Mouse (Mus musculus) liver, embryonic 14.5 days (tissue): ENCODE data around the gene Gpatch3. TPM values are rescaled to one million over a fixed set of nuclear protein-coding genes. Genes with fewer than 3 reads are reported as not detected.

Experiments
- ATAC-seq: fragments of 200-750 bp; cut with Nextera tagmentation; 2 replicates; pipeline ENCODE4 v1.8.0; 2017; ENCODE audit warnings: moderate number of reproducible peaks, mild to moderate bottlenecking, moderate library complexity; ENCODE audit not compliant: insufficient read depth
- DNase-seq, 3 experiments: peaks; one replicate each; pipeline ENCODE4 v3.0.0-alpha.2; 2012 to 2013; ENCODE audit warnings: low read depth in 3 of 3, low spot score in 3 of 3
- H3K27ac ChIP-seq: fragments of 300-500 bp; sonication (generic); 2 replicates; pipeline ENCODE4 v1.5.1; 2014; ENCODE audit warnings: moderate library complexity, mild to moderate bottlenecking, control low read depth, inconsistent platforms
- H3K27me3 ChIP-seq: fragments of 300-500 bp; sonication (generic); 2 replicates; pipeline ENCODE4 v1.6.1; 2014; ENCODE audit warnings: mild to moderate bottlenecking, low read length, moderate library complexity; ENCODE audit not compliant: control insufficient read depth, insufficient read depth
- H3K36me3 ChIP-seq: fragments of 300-500 bp; sonication (generic); replicated peaks from 2 replicates; pipeline ENCODE4 v1.6.1; 2014; ENCODE audit warnings: low read depth; ENCODE audit not compliant: control insufficient read depth, insufficient read depth
- H3K4me1 ChIP-seq, 2 experiments: fragments of 200-500 bp in 1 of 2; fragments of 300-500 bp in 1 of 2; sonication (generic) in 1 of 2; replicated peaks; 2 replicates each; pipeline ENCODE4 v1.6.1; 2012 to 2014; ENCODE audit warnings: antibody characterized with exemption in 1 of 2, inconsistent platforms in 1 of 2, low read length in 1 of 2; ENCODE audit not compliant: control insufficient read depth in 2 of 2, insufficient read depth in 2 of 2
- H3K4me2 ChIP-seq: fragments of 300-500 bp; sonication (generic); 2 replicates; pipeline ENCODE4 v1.6.1; 2014; ENCODE audit warnings: low read depth, mild to moderate bottlenecking, control low read depth, moderate library complexity
- H3K4me3 ChIP-seq, 2 experiments: fragments of 200-500 bp in 1 of 2; fragments of 300-500 bp in 1 of 2; sonication (generic) in 1 of 2; 2 replicates each; pipeline ENCODE4 v1.5.1; 2012 to 2014; ENCODE audit warnings: low read depth in 2 of 2, low read length in 2 of 2, mild to moderate bottlenecking in 2 of 2, control low read depth in 1 of 2, inconsistent platforms in 1 of 2, moderate library complexity in 1 of 2; ENCODE audit not compliant: insufficient read depth in 1 of 2
- H3K9ac ChIP-seq: fragments of 300-500 bp; sonication (generic); replicated peaks from 2 replicates; pipeline ENCODE4 v1.6.1; 2014; ENCODE audit warnings: mild to moderate bottlenecking, control low read depth, moderate library complexity
- H3K9me3 ChIP-seq: fragments of 300-500 bp; sonication (generic); 2 replicates; pipeline ENCODE4 v1.6.1; 2016; ENCODE audit warnings: low read length, mixed read lengths; ENCODE audit not compliant: control insufficient read depth
- CTCF ChIP-seq: IDR thresholded peaks from 2 replicates; pipeline ENCODE4 v1.5.1; 2016; ENCODE audit warnings: antibody characterized with exemption, low read depth, control low read depth
- EP300 ChIP-seq: IDR thresholded peaks from 2 replicates; pipeline ENCODE4 v1.6.1; 2016; ENCODE audit warnings: antibody characterized with exemption, low read depth
- WGBS: fragments of 180-500 bp; shearing (Covaris S2); extraction: QIAGEN DNeasy Blood & Tissue Kit; methylation state at CpG from one replicate; pipeline ENCODE4 v1.1.7; 2014; ENCODE audit not compliant: insufficient replicate concordance; 5-methylcytosine and 5-hydroxymethylcytosine counted together
- polyA plus RNA-seq, 2 experiments: library from polyadenylated mRNA; depleted of rRNA in 1 of 2; stranded (reverse) in 1 of 2; unstranded in 1 of 2; fragments of >200 nt; fragmentation: Nextera tagmentation in 1 of 2; extraction: Ambion mirVana in 1 of 2; gene quantifications; 2 replicates each; pipeline versions ENCODE4 v1.2.1 to v1.2.3; 2012 to 2014

The Gpatch3 gene
- polyA plus RNA-seq, 2 experiments = 3.1 TPM

DNA sequence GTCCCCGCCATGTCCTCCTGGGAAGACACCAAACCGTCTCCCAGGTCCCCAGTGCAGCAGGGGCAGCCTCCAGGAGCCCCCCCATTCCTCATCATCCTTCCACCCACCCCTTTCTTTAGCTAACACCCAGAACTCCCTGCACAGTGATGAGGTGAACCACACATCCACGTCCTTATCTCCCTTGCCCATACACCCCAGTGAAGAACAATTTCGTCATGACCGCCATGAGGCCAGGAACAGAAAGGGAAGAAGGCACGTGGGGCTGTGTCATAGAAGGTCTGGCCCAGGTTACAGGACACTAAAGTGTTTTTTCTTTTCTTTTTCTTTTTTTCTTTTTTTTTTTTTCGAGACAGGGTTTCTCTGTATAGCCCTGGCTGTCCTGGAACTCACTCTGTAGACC, 50.3 kb downstream of the Gpatch3 start:
- Histone ChIP-seq H3K27me3 (no peaks in the 10 kb centered on the region), H3K4me2 (no peak overlapping the region), H3K4me3 (no peak overlapping the region), H3K9ac (no peak overlapping the region), H3K4me1 (peaks cover 13 to 20% of the 10 kb centered on the region in 2 experiments), H3K9me3 (no peaks in the 10 kb centered on the region), H3K27ac (no peak overlapping the region), H3K36me3 (no peaks in the 10 kb centered on the region; the same call in 1 of the 2 replicates)
- peak in 1 of 3 experiments; percentile 59 for DNase-seq
- TF ChIP-seq EP300 = peak; percentile 69
- TF ChIP-seq CTCF = no peak
- WGBS = 30% methylated on average over 7 of the region's 7 CpGs
- ATAC-seq = peak; percentile 77; the same call in 1 of the 2 replicates

DNA sequence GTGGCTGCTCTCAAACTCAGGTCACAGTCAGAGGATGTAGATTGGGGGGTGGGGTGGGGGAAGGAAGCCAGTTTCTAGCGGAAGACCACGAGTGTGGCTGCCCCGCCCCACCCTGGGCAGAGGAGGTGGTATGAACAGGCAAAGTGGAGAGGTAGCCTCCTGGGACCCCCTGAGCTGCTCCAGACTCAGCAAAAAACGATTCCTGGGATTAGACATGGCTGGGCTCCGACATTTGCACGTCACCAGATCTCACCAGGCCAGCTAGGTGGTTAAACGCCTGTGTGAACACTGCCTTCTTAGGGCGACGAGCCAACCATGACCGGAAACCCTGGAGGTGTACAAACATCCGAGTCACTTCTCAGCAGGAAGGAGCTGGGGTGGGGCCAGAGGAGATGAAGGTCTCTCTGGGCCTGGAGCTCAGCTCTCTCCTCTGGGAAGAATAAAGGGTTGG, 51.1 kb downstream of the Gpatch3 start:
- TF ChIP-seq EP300 (no peak), CTCF (no peak)
- DNase-seq = no peak
- peak; percentile 18; the same call in 1 of the 2 replicates for ATAC-seq
- peaks cover 13 to 15% of the 10 kb centered on the region in 2 experiments for H3K4me1 ChIP-seq
- no peaks in the 10 kb centered on the region for H3K27me3 ChIP-seq
- peak overlapping the region; percentile 19 for H3K27ac ChIP-seq
- no peaks in the 10 kb centered on the region for H3K9me3 ChIP-seq
- WGBS = 25% methylated on average over 11 of the region's 11 CpGs
- H3K9ac ChIP-seq = peak overlapping the region; percentile 23; the same call in 1 of the 2 replicates
- no peak overlapping the region for H3K4me3 ChIP-seq
- H3K36me3 ChIP-seq = no peaks in the 10 kb centered on the region; the same call in 1 of the 2 replicates
- no peak overlapping the region for H3K4me2 ChIP-seq

- no peak overlapping the region for H3K4me2 ChIP-seq
- no peaks in the 10 kb centered on the region; the same call in 1 of the 2 replicates for H3K36me3 ChIP-seq
- WGBS = 49% methylated on average over 5 of the region's 5 CpGs
- no peaks in the 10 kb centered on the region for H3K9me3 ChIP-seq
- DNase-seq (no peak), ATAC-seq (no peak)
- H3K27ac ChIP-seq = peak overlapping the region; percentile 19; the same call in 1 of the 2 replicates
- TF ChIP-seq EP300 (no peak), CTCF (no peak)
- H3K4me1 ChIP-seq = peaks cover 13 to 17% of the 10 kb centered on the region in 2 experiments
- no peaks in the 10 kb centered on the region for H3K27me3 ChIP-seq
- H3K4me3 ChIP-seq = no peak overlapping the region
- H3K9ac ChIP-seq = no peak overlapping the region
Observed at GRCm38 (mm10) chr4:133626221-133626620, 51.7 kb downstream of the Gpatch3 start.

DNA sequence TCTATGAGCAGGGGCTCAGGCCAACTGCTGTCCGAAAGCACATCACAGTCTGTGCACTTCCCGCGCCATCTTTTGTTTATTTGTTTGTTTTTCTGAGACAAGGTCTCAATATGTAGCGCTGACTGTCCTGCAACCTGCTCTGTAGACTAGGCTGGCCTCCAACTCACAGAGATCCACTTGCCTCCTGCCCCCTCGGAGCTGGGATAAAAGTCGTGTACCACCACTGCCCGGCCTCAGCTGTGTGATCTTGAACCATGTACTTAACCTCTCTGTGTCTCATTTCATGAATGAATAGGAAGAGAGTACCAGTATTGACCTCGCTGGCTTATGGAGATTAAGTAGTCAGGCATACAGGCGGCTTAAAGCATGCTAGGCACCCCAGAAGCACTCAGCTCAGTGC, 52.1 kb downstream of the Gpatch3 start:
- H3K4me2 ChIP-seq = no peak overlapping the region
- peaks cover 15 to 21% of the 10 kb centered on the region in 2 experiments for H3K4me1 ChIP-seq
- no peak overlapping the region for H3K4me3 ChIP-seq
- H3K27me3 ChIP-seq = no peaks in the 10 kb centered on the region
- no peak overlapping the region for H3K27ac ChIP-seq
- TF ChIP-seq CTCF = no peak
- no peak for TF ChIP-seq EP300
- H3K9me3 ChIP-seq = no peaks in the 10 kb centered on the region
- H3K36me3 ChIP-seq = no peaks in the 10 kb centered on the region; the same call in 1 of the 2 replicates
- ATAC-seq (no peak), DNase-seq (no peak)
- no peak overlapping the region for H3K9ac ChIP-seq
- WGBS = 80% methylated on average over 9 of the region's 9 CpGs

- no peak overlapping the region for H3K4me3 ChIP-seq
- H3K4me2 ChIP-seq = no peak overlapping the region
- no peak overlapping the region for H3K9ac ChIP-seq
- H3K27me3 ChIP-seq = no peaks in the 10 kb centered on the region
- no peak for TF ChIP-seq EP300
- no peak for TF ChIP-seq CTCF
- no peaks in the 10 kb centered on the region; the same call in 1 of the 2 replicates for H3K36me3 ChIP-seq
- ATAC-seq (no peak), DNase-seq (no peak)
- no peaks in the 10 kb centered on the region for H3K9me3 ChIP-seq
- WGBS = 82% methylated on average over 14 of the region's 14 CpGs
- peaks cover 18 to 24% of the 10 kb centered on the region in 2 experiments for H3K4me1 ChIP-seq
- H3K27ac ChIP-seq = no peak overlapping the region
Observed at GRCm38 (mm10) chr4:133627039-133627438, 52.5 kb downstream of the Gpatch3 start.
